Mouse (Mus musculus): Measurements from ENCODE around the gene Slc1a3. TPM values are rescaled to one million over a fixed set of nuclear protein-coding genes. Genes with fewer than 3 reads are reported as not detected.

The Slc1a3 gene
- polyA plus RNA-seq, 1 experiment from 2014 or later: 2.4 TPM

DNA sequence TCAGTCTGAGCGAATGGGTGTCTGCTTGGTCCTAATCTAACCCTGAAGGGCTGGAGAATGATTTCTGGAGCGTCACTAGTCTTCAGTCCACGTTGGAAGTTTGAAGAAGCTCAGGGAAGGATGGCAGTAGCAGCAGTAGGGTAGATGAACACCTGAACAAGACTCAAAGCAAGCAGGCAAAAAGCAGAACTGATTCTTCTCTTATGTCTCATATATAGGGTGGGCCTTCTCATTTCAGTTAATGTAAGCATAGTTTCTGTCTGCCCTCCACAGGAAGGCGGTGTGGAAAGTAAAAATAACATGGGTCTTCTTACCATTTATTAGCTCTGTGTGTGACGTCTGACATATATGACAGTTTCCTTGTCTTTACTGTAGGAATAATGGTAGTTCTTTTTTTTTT, 122.5 kb downstream of the Slc1a3 start:
- no peak for ATAC-seq
- Histone ChIP-seq H3K4me2 (no peak overlapping the region), H3K9me3 (replicated peaks) (no peaks in the 10 kb centered on the region), H3K27ac (no peak overlapping the region), H3K4me3 (no peak overlapping the region), H3K9ac (no peak overlapping the region), H3K27me3 (replicated peaks) (no peaks in the 10 kb centered on the region), H3K4me1 (no peaks in the 10 kb centered on the region), H3K36me3 (no peaks in the 10 kb centered on the region)
- WGBS (ENCODE audit: insufficient replicate concordance): 74% methylated on average over 5 of the region's 5 CpGs

DNA sequence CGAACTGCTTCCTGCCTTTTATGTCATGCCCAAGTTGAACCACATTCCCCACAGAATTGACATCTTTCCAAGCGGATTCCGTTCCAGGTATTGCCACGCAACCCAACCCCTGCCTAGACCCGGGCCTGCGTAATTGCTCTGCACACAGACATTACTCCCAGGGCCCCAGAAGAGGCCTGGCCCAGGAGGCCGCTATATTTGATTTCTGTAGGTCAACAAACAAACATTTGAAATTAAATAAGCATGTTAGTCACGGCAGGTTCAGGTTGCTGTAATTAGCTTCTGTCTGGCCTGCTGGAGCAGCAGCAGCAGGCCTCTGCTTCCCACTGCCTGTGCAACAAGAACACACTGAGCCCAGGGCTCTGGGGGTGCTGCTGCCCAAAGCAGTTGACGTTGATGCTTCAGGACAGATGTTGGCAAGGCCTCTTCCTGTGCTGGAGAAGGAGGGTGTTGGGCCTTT, 123.7 kb downstream of the Slc1a3 start:
- Histone ChIP-seq H3K9me3 (replicated peaks) (no peaks in the 10 kb centered on the region), H3K4me1 (no peaks in the 10 kb centered on the region), H3K4me2 (no peak overlapping the region), H3K36me3 (no peaks in the 10 kb centered on the region), H3K4me3 (no peak overlapping the region), H3K27me3 (replicated peaks) (no peaks in the 10 kb centered on the region), H3K9ac (no peak overlapping the region), H3K27ac (no peak overlapping the region)
- no peak for ATAC-seq
- 76% methylated on average over 9 of the region's 9 CpGs for WGBS (ENCODE audit: insufficient replicate concordance)

Other genes starting within 250 kb of the Slc1a3 start
- not detected in 2 replicates for gene Gm2310, start 190.8 kb downstream of the Slc1a3 start, polyA plus RNA-seq (2016; fragmentation: Nextera tagmentation; extraction: Ambion mirVana)